In genomic region chr9:68653211-68654038, GRCm38 (mm10) we compare ENCODE assay signal across 8 mouse cellular contexts. TPM values are rescaled to one million over a fixed set of nuclear protein-coding genes. Genes with fewer than 3 reads are reported as not detected.
DNase-seq lines count a peak whose midpoint lies in the region; ATAC-seq and TF ChIP-seq lines count a peak whose summit lies in the region.

Gene Rora, plus strand, starts transcription at chr9:68653786.

- no peak for TF ChIP-seq CTCF in cortical plate, adult 2 months (IDR thresholded peaks at IDR 0.05; ENCODE audit: extremely low read depth, insufficient read depth, low read length)

- ATAC-seq in hindbrain, embryonic 15.5 days (ENCODE audit: low FRiP score, low read depth), result peak; percentile 89

- DNase-seq in adrenal gland, adult 8-10 months, result peak; percentile 52
- peak; percentile 40 to 50 for DNase-seq in gastrocnemius, adult 8-10 months (ENCODE audit: low spot score in 2 of 2)
- peak; percentile 43 to 66 for DNase-seq in left cerebral cortex, adult 18-20 months (ENCODE audit: low spot score in 2 of 2)
- DNase-seq in lung, postnatal 25 days (ENCODE audit: low spot score), result peak; percentile 15
- peak; percentile 44 to 53 for DNase-seq in right cerebral cortex, postnatal 36 days (ENCODE audit: low spot score in 2 of 2)
- no peak for DNase-seq in B cell, adult 2 months

- H3K4me1 ChIP-seq in cortical plate, adult 2 months (ENCODE audit: control insufficient read depth, insufficient read depth, low read length), result no peaks in the 10 kb centered on the region
- H3K4me1 ChIP-seq in hindbrain, embryonic 15.5 days (replicated peaks), result peaks cover 33% of the 10 kb centered on the region

- under 1% methylated on average over 65 of the region's 72 CpGs for WGBS in hindbrain, embryonic 15.5 days

- H3K4me3 ChIP-seq in cortical plate, adult 2 months (ENCODE audit: insufficient read depth, low read length), result peak within 1 kb of the TSS; percentile 51
- H3K4me3 ChIP-seq in hindbrain, embryonic 15.5 days, result peak within 1 kb of the TSS; percentile 98

- no peaks in the 10 kb centered on the region for H3K9me3 ChIP-seq in hindbrain, embryonic 15.5 days

- peak within 1 kb of the TSS; percentile 97 for H3K4me2 ChIP-seq in hindbrain, embryonic 15.5 days

- no peaks in the 10 kb centered on the region for H3K27me3 ChIP-seq in hindbrain, embryonic 15.5 days

- peak within 1 kb of the TSS; percentile 88 for H3K9ac ChIP-seq in hindbrain, embryonic 15.5 days

- H3K27ac ChIP-seq in cortical plate, adult 2 months (ENCODE audit: insufficient read depth, low read length), result peak within 1 kb of the TSS; percentile 89
- H3K27ac ChIP-seq in hindbrain, embryonic 15.5 days (replicated peaks), result peak within 1 kb of the TSS; percentile 98

- H3K36me3 ChIP-seq in hindbrain, embryonic 15.5 days, result no peaks in the 10 kb centered on the region

- peak; percentile 65; the same call in 1 of the 2 replicates for TF ChIP-seq POLR2A in cortical plate, adult 2 months (IDR thresholded peaks at IDR 0.05; ENCODE audit: extremely low read depth, insufficient read depth, low read length)

RNA-seq across cellular contexts. Expression of gene Rora, which starts in this region (rescaled TPM):
- total RNA-seq in adrenal gland, adult 8-10 months (2022), result 100 to 1,000 TPM in 3 of 4 experiments, 10 to 100 TPM in 1; 72.5 to 179 (median 108) TPM
- polyA plus RNA-seq in cortical plate, adult 2 months (2012; rRNA removed), result 22.1 and 23.6 TPM in 2 replicates
- 100 to 1,000 TPM; 103 to 117 (median 104) TPM for total RNA-seq in gastrocnemius, adult 8-10 months (2022)
- 33.2 and 48.5 TPM in 2 replicates for polyA plus RNA-seq in hindbrain, embryonic 15.5 days (2015; fragmentation: Nextera tagmentation; extraction: Ambion mirVana)
- total RNA-seq in left cerebral cortex, adult 18-20 months (2021), result 10 to 100 TPM; 66.0 to 72.4 TPM

Comparison
In these comparisons a context has a peak if more than half of its experiments do, and no peak if none do; other contexts are left out.
1. DNase-seq: peak in adrenal gland, adult 8-10 months (single experiment), gastrocnemius, adult 8-10 months (2 of 2), left cerebral cortex, adult 18-20 months (2 of 2), lung, postnatal 25 days (single experiment) and right cerebral cortex, postnatal 36 days (2 of 2); none in B cell, adult 2 months (0 of 2).